Mouse (Mus musculus): ENCODE results near the gene Fezf1. TPM values are rescaled to one million over a fixed set of nuclear protein-coding genes. Genes with fewer than 3 reads are reported as not detected.

The Fezf1 gene
- polyA plus RNA-seq, 1 experiment, result not detected

GRCm38 (mm10) chr6:23202630-23203029 is 45.5 kb downstream of the Fezf1 start:
- Histone ChIP-seq H3K27me3 (replicated peaks) (no peaks in the 10 kb centered on the region), H3K4me3 (replicated peaks) (no peak overlapping the region), H3K9me3 (peaks cover 17% of the 10 kb centered on the region; the same call in 1 of the 2 replicates), H3K4me1 (no peaks in the 10 kb centered on the region), H3K36me3 (replicated peaks; ENCODE audit: low read length) (no peaks in the 10 kb centered on the region)
- TF ChIP-seq FLI1 (IDR thresholded peaks at IDR 0.05; ENCODE audit: low read length), result no peak
- TF ChIP-seq GATA1 (IDR thresholded peaks at IDR 0.05; ENCODE audit: borderline replicate concordance, low read length), result no peak

Other genes with a start within 250 kb of the Fezf1 start
- not detected in 2 replicates for gene Aass, start 115.4 kb downstream of the Fezf1 start, polyA plus RNA-seq (2012; ENCODE audit: insufficient read depth, low replicate concordance)

Data from megakaryocyte, embryonic 14.5 days (primary cell).